Mouse (Mus musculus): ENCODE data around the gene Mup13. TPM values are rescaled to one million over a fixed set of nuclear protein-coding genes. Genes with fewer than 3 reads are reported as not detected.
"Not testable (repeated sequence)": the region's sequence is repeated elsewhere in the genome, so short reads cannot be mapped to it uniquely, and the experiment has no call there.

Mup13 gene
- polyA plus RNA-seq (2011; ENCODE audit: insufficient read length, low read depth, missing spikeins), result not detected in 2 replicates

- not testable (repeated sequence) for H3K27ac ChIP-seq (ENCODE audit: insufficient read depth, low read length); H3K4me1 ChIP-seq (ENCODE audit: control insufficient read depth, insufficient read depth, low read length); H3K4me3 ChIP-seq (ENCODE audit: insufficient read depth, low read length)
Observed at GRCm38 (mm10) chr4:61228186-61228585, at the start of gene Mup13. Gene Mup13 (minus strand): TSS chr4:61228286.

Other genes with a start within 250 kb of the Mup13 start
- gene Mup14, start 75.7 kb upstream of the Mup13 start, polyA plus RNA-seq (2011; ENCODE audit: insufficient read length, low read depth, missing spikeins), result not detected in 2 replicates
- not detected in 2 replicates for gene Mup15, start 211.5 kb upstream of the Mup13 start, polyA plus RNA-seq (2011; ENCODE audit: insufficient read length, low read depth, missing spikeins)

Data from embryonic fibroblast, embryonic 13.5 days (primary cell).